Mouse (Mus musculus): ENCODE results near the gene Nfia. TPM values are rescaled to one million over a fixed set of nuclear protein-coding genes. Genes with fewer than 3 reads are reported as not detected.

The Nfia gene
- polyA plus RNA-seq, 1 experiment from 2014 or later: 33.7 TPM

GRCm38 (mm10) chr4:97860791-97861344, 88.3 kb downstream of the Nfia start:
- 82% methylated on average over 8 of the region's 8 CpGs for WGBS (ENCODE audit: insufficient replicate concordance)
- H3K27ac ChIP-seq (ENCODE audit: low read depth, low read length): no peak overlapping the region
- no peak overlapping the region for H3K4me2 ChIP-seq

GRCm38 (mm10) chr4:97862379-97862778, 89.8 kb downstream of the Nfia start:
- Histone ChIP-seq H3K4me1 (ENCODE audit: control insufficient read depth, insufficient read depth, low read length) (peaks cover 8% of the 10 kb centered on the region), H3K4me3 (ENCODE audit: low read depth, low read length) (no peak overlapping the region), H3K27me3 (ENCODE audit: control insufficient read depth, insufficient read depth, low read length) (no peaks in the 10 kb centered on the region), H3K9ac (ENCODE audit: low read depth, low read length) (no peak overlapping the region), H3K27ac (ENCODE audit: low read depth, low read length) (no peak overlapping the region), H3K9me3 (replicated peaks; ENCODE audit: control insufficient read depth, low read length) (no peaks in the 10 kb centered on the region), H3K4me2 (no peak overlapping the region), H3K36me3 (ENCODE audit: control insufficient read depth, insufficient read depth, low read length) (no peaks in the 10 kb centered on the region)
- ATAC-seq (replicated peaks; ENCODE audit: insufficient number of reproducible peaks, low FRiP score, low TSS enrichment): no peak
- WGBS (ENCODE audit: insufficient replicate concordance): 80% methylated on average over 6 of the region's 6 CpGs

More at GRCm38 (mm10) chr4:97860791-97861344, 88.3 kb downstream of the Nfia start:
- H3K9ac ChIP-seq (ENCODE audit: low read depth, low read length): no peak overlapping the region
- H3K27me3 ChIP-seq (ENCODE audit: control insufficient read depth, insufficient read depth, low read length): no peaks in the 10 kb centered on the region
- peaks cover 8% of the 10 kb centered on the region for H3K4me1 ChIP-seq (ENCODE audit: control insufficient read depth, insufficient read depth, low read length)
- ATAC-seq (replicated peaks; ENCODE audit: insufficient number of reproducible peaks, low FRiP score, low TSS enrichment): no peak
- H3K9me3 ChIP-seq (replicated peaks; ENCODE audit: control insufficient read depth, low read length): no peaks in the 10 kb centered on the region
- no peaks in the 10 kb centered on the region for H3K36me3 ChIP-seq (ENCODE audit: control insufficient read depth, insufficient read depth, low read length)
- no peak overlapping the region for H3K4me3 ChIP-seq (ENCODE audit: low read depth, low read length)

- Histone ChIP-seq H3K9me3 (replicated peaks; ENCODE audit: control insufficient read depth, low read length) (no peaks in the 10 kb centered on the region), H3K9ac (ENCODE audit: low read depth, low read length) (no peak overlapping the region), H3K36me3 (ENCODE audit: control insufficient read depth, insufficient read depth, low read length) (no peaks in the 10 kb centered on the region), H3K4me3 (ENCODE audit: low read depth, low read length) (no peak overlapping the region), H3K4me1 (ENCODE audit: control insufficient read depth, insufficient read depth, low read length) (peaks cover 13% of the 10 kb centered on the region), H3K27ac (ENCODE audit: low read depth, low read length) (no peak overlapping the region), H3K27me3 (ENCODE audit: control insufficient read depth, insufficient read depth, low read length) (no peaks in the 10 kb centered on the region), H3K4me2 (no peak overlapping the region)
- WGBS (ENCODE audit: insufficient replicate concordance): 91% methylated on average over 2 of the region's 2 CpGs
- ATAC-seq (replicated peaks; ENCODE audit: insufficient number of reproducible peaks, low FRiP score, low TSS enrichment): no peak
Measured at GRCm38 (mm10) chr4:97864276-97864675, 91.7 kb downstream of the Nfia start.

- no peak overlapping the region for H3K4me3 ChIP-seq (ENCODE audit: low read depth, low read length)
- H3K9ac ChIP-seq (ENCODE audit: low read depth, low read length): no peak overlapping the region
- no peak overlapping the region for H3K27ac ChIP-seq (ENCODE audit: low read depth, low read length)
- 84% methylated on average over 3 of the region's 3 CpGs for WGBS (ENCODE audit: insufficient replicate concordance)
- H3K9me3 ChIP-seq (replicated peaks; ENCODE audit: control insufficient read depth, low read length): no peaks in the 10 kb centered on the region
- H3K27me3 ChIP-seq (ENCODE audit: control insufficient read depth, insufficient read depth, low read length): no peaks in the 10 kb centered on the region
- no peaks in the 10 kb centered on the region for H3K36me3 ChIP-seq (ENCODE audit: control insufficient read depth, insufficient read depth, low read length)
- peaks cover 18% of the 10 kb centered on the region for H3K4me1 ChIP-seq (ENCODE audit: control insufficient read depth, insufficient read depth, low read length)
- ATAC-seq (replicated peaks; ENCODE audit: insufficient number of reproducible peaks, low FRiP score, low TSS enrichment): no peak
- no peak overlapping the region for H3K4me2 ChIP-seq
Measured at GRCm38 (mm10) chr4:97865410-97865953, 92.9 kb downstream of the Nfia start.

- peaks cover 18% of the 10 kb centered on the region for H3K4me1 ChIP-seq (ENCODE audit: control insufficient read depth, insufficient read depth, low read length)
- no peak overlapping the region for H3K4me3 ChIP-seq (ENCODE audit: low read depth, low read length)
- H3K36me3 ChIP-seq (ENCODE audit: control insufficient read depth, insufficient read depth, low read length): no peaks in the 10 kb centered on the region
- H3K27ac ChIP-seq (ENCODE audit: low read depth, low read length): peak overlapping the region; percentile 32; the same call in 1 of the 2 replicates
- no peak overlapping the region for H3K4me2 ChIP-seq
- no peaks in the 10 kb centered on the region for H3K9me3 ChIP-seq (replicated peaks; ENCODE audit: control insufficient read depth, low read length)
- 42% methylated on average over 5 of the region's 5 CpGs for WGBS (ENCODE audit: insufficient replicate concordance)
- no peak overlapping the region for H3K9ac ChIP-seq (ENCODE audit: low read depth, low read length)
- no peak for ATAC-seq (replicated peaks; ENCODE audit: insufficient number of reproducible peaks, low FRiP score, low TSS enrichment)
- no peaks in the 10 kb centered on the region for H3K27me3 ChIP-seq (ENCODE audit: control insufficient read depth, insufficient read depth, low read length)
Measured at GRCm38 (mm10) chr4:97866463-97866862, 93.9 kb downstream of the Nfia start.

- H3K27me3 ChIP-seq (ENCODE audit: control insufficient read depth, insufficient read depth, low read length): no peaks in the 10 kb centered on the region
- H3K27ac ChIP-seq (ENCODE audit: low read depth, low read length): peak overlapping the region; percentile 82
- H3K4me1 ChIP-seq (ENCODE audit: control insufficient read depth, insufficient read depth, low read length): peaks cover 18% of the 10 kb centered on the region
- no peaks in the 10 kb centered on the region for H3K36me3 ChIP-seq (ENCODE audit: control insufficient read depth, insufficient read depth, low read length)
- 58% methylated on average over 10 of the region's 10 CpGs for WGBS (ENCODE audit: insufficient replicate concordance)
- no peak overlapping the region for H3K4me3 ChIP-seq (ENCODE audit: low read depth, low read length)
- no peak for ATAC-seq (replicated peaks; ENCODE audit: insufficient number of reproducible peaks, low FRiP score, low TSS enrichment)
- H3K4me2 ChIP-seq: peak overlapping the region; percentile 35
- no peaks in the 10 kb centered on the region for H3K9me3 ChIP-seq (replicated peaks; ENCODE audit: control insufficient read depth, low read length)
- no peak overlapping the region for H3K9ac ChIP-seq (ENCODE audit: low read depth, low read length)
Measured at GRCm38 (mm10) chr4:97868307-97868937, 95.9 kb downstream of the Nfia start.

- H3K9me3 ChIP-seq (replicated peaks; ENCODE audit: control insufficient read depth, low read length): no peaks in the 10 kb centered on the region
- H3K27ac ChIP-seq (ENCODE audit: low read depth, low read length): peak overlapping the region; percentile 82
- no peak overlapping the region for H3K4me3 ChIP-seq (ENCODE audit: low read depth, low read length)
- H3K9ac ChIP-seq (ENCODE audit: low read depth, low read length): no peak overlapping the region
- no peaks in the 10 kb centered on the region for H3K27me3 ChIP-seq (ENCODE audit: control insufficient read depth, insufficient read depth, low read length)
- H3K4me2 ChIP-seq: peak overlapping the region; percentile 35
- peaks cover 18% of the 10 kb centered on the region for H3K4me1 ChIP-seq (ENCODE audit: control insufficient read depth, insufficient read depth, low read length)
- H3K36me3 ChIP-seq (ENCODE audit: control insufficient read depth, insufficient read depth, low read length): no peaks in the 10 kb centered on the region
- 76% methylated on average over 27 of the region's 27 CpGs for WGBS (ENCODE audit: insufficient replicate concordance)
- no peak for ATAC-seq (replicated peaks; ENCODE audit: insufficient number of reproducible peaks, low FRiP score, low TSS enrichment)
Measured at GRCm38 (mm10) chr4:97868938-97869440, 96.5 kb downstream of the Nfia start.

- Histone ChIP-seq H3K4me2 (peak overlapping the region; percentile 35), H3K9ac (ENCODE audit: low read depth, low read length) (no peak overlapping the region), H3K27ac (ENCODE audit: low read depth, low read length) (peak overlapping the region; percentile 82; the same call in 1 of the 2 replicates), H3K36me3 (ENCODE audit: control insufficient read depth, insufficient read depth, low read length) (no peaks in the 10 kb centered on the region), H3K27me3 (ENCODE audit: control insufficient read depth, insufficient read depth, low read length) (no peaks in the 10 kb centered on the region), H3K9me3 (replicated peaks; ENCODE audit: control insufficient read depth, low read length) (no peaks in the 10 kb centered on the region), H3K4me3 (ENCODE audit: low read depth, low read length) (no peak overlapping the region), H3K4me1 (ENCODE audit: control insufficient read depth, insufficient read depth, low read length) (peaks cover 18% of the 10 kb centered on the region)
- WGBS (ENCODE audit: insufficient replicate concordance): 71% methylated on average over 7 of the region's 7 CpGs
- no peak for ATAC-seq (replicated peaks; ENCODE audit: insufficient number of reproducible peaks, low FRiP score, low TSS enrichment)
Measured at GRCm38 (mm10) chr4:97869451-97869850, 96.9 kb downstream of the Nfia start.

Measured in heart, embryonic 11.5 days (tissue).